Mouse (Mus musculus) brain, embryonic 14.5 days (tissue): Measurements from ENCODE around the gene Cyth1.

Source experiments
- CTCF ChIP-seq: fragments of 200-500 bp; IDR thresholded peaks from 2 replicates; pipeline ENCODE4 v1.5.1; 2012; ENCODE audit warnings: inconsistent platforms, mild to moderate bottlenecking, moderate library complexity, borderline replicate concordance; ENCODE audit not compliant: insufficient read depth, insufficient read length; ENCODE audit errors: extremely low read depth
- POLR2A ChIP-seq: fragments of 200-500 bp; IDR thresholded peaks from 2 replicates; pipeline ENCODE4 v1.6.1; 2012; ENCODE audit warnings: mild to moderate bottlenecking, inconsistent platforms, borderline replicate concordance; ENCODE audit not compliant: poor library complexity, insufficient read depth, insufficient read length, severe bottlenecking; ENCODE audit errors: extremely low read depth

DNA sequence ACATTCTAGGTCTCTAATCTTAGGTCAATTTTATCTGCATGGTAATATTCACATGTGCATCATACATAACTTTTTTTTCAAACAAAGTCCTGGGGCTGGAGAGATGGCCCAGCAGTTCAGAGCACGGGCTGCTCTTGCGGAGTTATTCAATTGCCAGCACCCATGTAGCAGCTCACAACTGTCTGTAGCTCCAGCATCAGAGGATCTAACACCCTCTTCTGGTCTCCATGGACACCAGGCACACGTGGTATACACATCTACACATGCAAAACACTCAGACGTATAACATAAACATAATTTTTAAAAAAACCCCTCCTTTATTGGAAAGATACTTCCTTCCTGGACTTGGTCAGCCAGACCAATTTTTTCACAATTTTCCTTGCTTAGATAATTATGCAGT is 89.6 kb downstream of the Cyth1 start:
- TF ChIP-seq CTCF (no peak), POLR2A (no peak)
